Mouse (Mus musculus): ENCODE results near the gene Mfsd12. TPM values are rescaled to one million over a fixed set of nuclear protein-coding genes. Genes with fewer than 3 reads are reported as not detected.

The Mfsd12 gene
- total and polyA plus RNA-seq, 2 experiments from 2014 or later: 10.1 to 23.4 TPM

- H3K4me1 ChIP-seq (ENCODE audit: insufficient read depth): peaks cover 22% of the 10 kb centered on the region
- ATAC-seq: no peak
Observed at GRCm38 (mm10) chr10:81376561-81377361, 19.5 kb downstream of the Mfsd12 start.

GRCm38 (mm10) chr10:81377362-81377664 lies 20.0 kb downstream of the Mfsd12 start:
- ATAC-seq (no peak), DNase-seq (no peak)
- Histone ChIP-seq H3K4me1 (ENCODE audit: insufficient read depth) (peaks cover 22% of the 10 kb centered on the region), H3K27me3 (ENCODE audit: insufficient read depth, low read length) (no peaks in the 10 kb centered on the region), H3K9me3 (ENCODE audit: low read length) (no peaks in the 10 kb centered on the region), H3K9ac (peak overlapping the region; percentile 81), H3K27ac (ENCODE audit: low read depth, low read length) (peak overlapping the region; percentile 87; the same call in 1 of the 2 replicates), H3K4me2 (ENCODE audit: low read depth) (peak overlapping the region; percentile 92), H3K4me3 (ENCODE audit: low read depth, low read length) (peak overlapping the region; percentile 71), H3K36me3 (ENCODE audit: insufficient read depth) (peaks cover 24% of the 10 kb centered on the region; the same call in 1 of the 2 replicates)
- 61% methylated on average over 2 of the region's 2 CpGs for WGBS
- no peak for TF ChIP-seq CTCF (IDR thresholded peaks at IDR 0.05; ENCODE audit: low read depth)

More at GRCm38 (mm10) chr10:81376561-81377361, 19.5 kb downstream of the Mfsd12 start:
- Histone ChIP-seq H3K27me3 (ENCODE audit: insufficient read depth, low read length) (no peaks in the 10 kb centered on the region), H3K36me3 (ENCODE audit: insufficient read depth) (peaks cover 24% of the 10 kb centered on the region; the same call in 1 of the 2 replicates), H3K9ac (peak overlapping the region; percentile 28; the same call in 1 of the 2 replicates), H3K4me2 (ENCODE audit: low read depth) (peak overlapping the region; percentile 92), H3K9me3 (ENCODE audit: low read length) (no peaks in the 10 kb centered on the region), H3K4me3 (ENCODE audit: low read depth, low read length) (peak overlapping the region; percentile 71), H3K27ac (ENCODE audit: low read depth, low read length) (no peak overlapping the region)
- 40% methylated on average over 6 of the region's 6 CpGs for WGBS
- 0 out of 2 replicates have a peak, but pooled peaks have one; percentile 28 for TF ChIP-seq CTCF (IDR thresholded peaks at IDR 0.05; ENCODE audit: low read depth)
- DNase-seq: no peak

GRCm38 (mm10) chr10:81377793-81378552 lies 20.7 kb downstream of the Mfsd12 start, which contains the start of gene Fzr1:
Gene Fzr1, minus strand, starts transcription at chr10:81378516.
- TF ChIP-seq CTCF (IDR thresholded peaks at IDR 0.05; ENCODE audit: low read depth): no peak

GRCm38 (mm10) chr10:81378553-81379182 lies 21.4 kb downstream of the Mfsd12 start:
- 1% methylated on average over 45 of the region's 46 CpGs for whole genome bisulfite sequencing
- ATAC-seq: peak; percentile 98

More at GRCm38 (mm10) chr10:81377793-81378552, 20.7 kb downstream of the Mfsd12 start, which contains the start of gene Fzr1:
- ATAC-seq: no peak
- DNase-seq: no peak
- Histone ChIP-seq H3K4me2 (ENCODE audit: low read depth) (peak within 1 kb of the TSS; percentile 92), H3K4me1 (ENCODE audit: insufficient read depth) (peaks cover 22% of the 10 kb centered on the region), H3K9me3 (ENCODE audit: low read length) (no peaks in the 10 kb centered on the region), H3K36me3 (ENCODE audit: insufficient read depth) (peaks cover 18% of the 10 kb centered on the region; the same call in 1 of the 2 replicates), H3K4me3 (ENCODE audit: low read depth, low read length) (peak within 1 kb of the TSS; percentile 71), H3K27me3 (ENCODE audit: insufficient read depth, low read length) (no peaks in the 10 kb centered on the region), H3K9ac (peak within 1 kb of the TSS; percentile 81), H3K27ac (ENCODE audit: low read depth, low read length) (peak within 1 kb of the TSS; percentile 87)
- WGBS: 2% methylated on average over 57 of the region's 59 CpGs

GRCm38 (mm10) chr10:81379183-81379553 lies 21.9 kb downstream of the Mfsd12 start:
- Histone ChIP-seq H3K27ac (ENCODE audit: low read depth, low read length) (0 out of 2 replicates have a peak overlapping the region, but pooled peaks have one; percentile 10), H3K36me3 (ENCODE audit: insufficient read depth) (peaks cover 6% of the 10 kb centered on the region; the same call in 1 of the 2 replicates), H3K9ac (no peak overlapping the region; the same call in 1 of the 2 replicates), H3K4me1 (ENCODE audit: insufficient read depth) (peaks cover 22% of the 10 kb centered on the region), H3K4me3 (ENCODE audit: low read depth, low read length) (peak overlapping the region; percentile 71), H3K9me3 (ENCODE audit: low read length) (no peaks in the 10 kb centered on the region), H3K4me2 (ENCODE audit: low read depth) (peak overlapping the region; percentile 92), H3K27me3 (ENCODE audit: insufficient read depth, low read length) (no peaks in the 10 kb centered on the region)
- no peak for TF ChIP-seq CTCF (IDR thresholded peaks at IDR 0.05; ENCODE audit: low read depth)
- ATAC-seq: no peak
- 56% methylated on average over 3 of the region's 3 CpGs for WGBS
- DNase-seq: no peak

More at GRCm38 (mm10) chr10:81378553-81379182, 21.4 kb downstream of the Mfsd12 start:
- Histone ChIP-seq H3K9me3 (ENCODE audit: low read length) (no peaks in the 10 kb centered on the region), H3K36me3 (ENCODE audit: insufficient read depth) (peaks cover 11% of the 10 kb centered on the region; the same call in 1 of the 2 replicates), H3K4me3 (ENCODE audit: low read depth, low read length) (peak overlapping the region; percentile 71), H3K4me1 (ENCODE audit: insufficient read depth) (peaks cover 22% of the 10 kb centered on the region), H3K4me2 (ENCODE audit: low read depth) (peak overlapping the region; percentile 92), H3K9ac (peak overlapping the region; percentile 81), H3K27ac (ENCODE audit: low read depth, low read length) (peak overlapping the region; percentile 87), H3K27me3 (ENCODE audit: insufficient read depth, low read length) (no peaks in the 10 kb centered on the region)
- DNase-seq: peak; percentile 100
- peak; percentile 32; the same call in 1 of the 2 replicates for TF ChIP-seq CTCF (IDR thresholded peaks at IDR 0.05; ENCODE audit: low read depth)

- ATAC-seq (no peak), DNase-seq (no peak)
- 90% methylated on average over 6 of the region's 6 CpGs for WGBS
Observed at GRCm38 (mm10) chr10:81379809-81380378, 22.6 kb downstream of the Mfsd12 start.

More at GRCm38 (mm10) chr10:81379809-81380378, 22.6 kb downstream of the Mfsd12 start:
- Histone ChIP-seq H3K4me2 (ENCODE audit: low read depth) (no peak overlapping the region), H3K36me3 (ENCODE audit: insufficient read depth) (no peaks in the 10 kb centered on the region), H3K27me3 (ENCODE audit: insufficient read depth, low read length) (no peaks in the 10 kb centered on the region), H3K9me3 (ENCODE audit: low read length) (no peaks in the 10 kb centered on the region), H3K4me1 (ENCODE audit: insufficient read depth) (peaks cover 26% of the 10 kb centered on the region), H3K9ac (no peak overlapping the region), H3K27ac (ENCODE audit: low read depth, low read length) (no peak overlapping the region), H3K4me3 (ENCODE audit: low read depth, low read length) (no peak overlapping the region)
- no peak for TF ChIP-seq CTCF (IDR thresholded peaks at IDR 0.05; ENCODE audit: low read depth)

Data from forebrain, postnatal 0 days (tissue).